Mouse (Mus musculus) spleen, postnatal 0 days (tissue): ENCODE results near the gene Golph3. TPM values are rescaled to one million over a fixed set of nuclear protein-coding genes. Genes with fewer than 3 reads are reported as not detected.

Source experiments
- polyA plus RNA-seq: library from polyadenylated mRNA; unstranded; fragments of >200 nt; fragmentation: Nextera tagmentation; extraction: Ambion mirVana; gene quantifications from 2 replicates; pipeline ENCODE4 v1.2.1, GENCODE M21; 2015

Golph3 gene
- 52.0 and 52.5 TPM in 2 replicates for polyA plus RNA-seq

DNA sequence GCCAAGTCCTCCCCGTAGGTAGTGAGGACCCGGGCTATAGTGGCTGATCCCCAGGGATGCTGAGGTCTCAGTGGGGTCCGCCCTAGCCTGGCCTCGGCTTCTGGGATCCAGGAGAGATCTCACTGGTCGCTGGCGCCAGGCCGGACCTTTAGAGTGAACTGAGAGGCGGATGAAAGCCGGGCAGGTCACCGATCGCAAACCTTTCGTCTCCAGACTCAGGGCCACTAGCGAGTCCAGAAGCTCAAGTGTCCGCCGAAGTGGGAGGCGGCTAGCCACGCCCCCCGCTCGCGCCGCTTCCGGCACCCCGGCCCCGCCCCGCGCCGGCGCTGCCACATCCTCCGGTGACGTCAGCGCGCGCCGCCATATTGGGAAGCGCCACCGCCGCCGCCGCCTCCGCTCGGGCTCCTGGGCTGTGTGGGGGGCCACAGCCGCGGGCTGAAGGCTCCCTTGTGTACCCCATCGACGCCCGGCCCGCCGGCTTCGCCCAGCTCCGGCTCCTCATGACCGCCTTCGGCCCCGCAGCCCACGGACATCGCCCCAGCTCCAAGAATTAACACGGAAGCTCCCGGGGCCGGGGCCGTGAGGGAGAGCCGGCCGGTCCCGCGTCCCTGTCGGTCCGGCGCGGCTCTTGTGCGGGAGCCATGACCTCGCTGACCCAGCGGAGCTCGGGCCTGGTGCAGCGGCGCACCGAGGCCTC is at the start of gene Golph3:
Gene Golph3, plus strand, starts transcription at position 360 of the 697 bp plus-strand sequence.

DNA sequence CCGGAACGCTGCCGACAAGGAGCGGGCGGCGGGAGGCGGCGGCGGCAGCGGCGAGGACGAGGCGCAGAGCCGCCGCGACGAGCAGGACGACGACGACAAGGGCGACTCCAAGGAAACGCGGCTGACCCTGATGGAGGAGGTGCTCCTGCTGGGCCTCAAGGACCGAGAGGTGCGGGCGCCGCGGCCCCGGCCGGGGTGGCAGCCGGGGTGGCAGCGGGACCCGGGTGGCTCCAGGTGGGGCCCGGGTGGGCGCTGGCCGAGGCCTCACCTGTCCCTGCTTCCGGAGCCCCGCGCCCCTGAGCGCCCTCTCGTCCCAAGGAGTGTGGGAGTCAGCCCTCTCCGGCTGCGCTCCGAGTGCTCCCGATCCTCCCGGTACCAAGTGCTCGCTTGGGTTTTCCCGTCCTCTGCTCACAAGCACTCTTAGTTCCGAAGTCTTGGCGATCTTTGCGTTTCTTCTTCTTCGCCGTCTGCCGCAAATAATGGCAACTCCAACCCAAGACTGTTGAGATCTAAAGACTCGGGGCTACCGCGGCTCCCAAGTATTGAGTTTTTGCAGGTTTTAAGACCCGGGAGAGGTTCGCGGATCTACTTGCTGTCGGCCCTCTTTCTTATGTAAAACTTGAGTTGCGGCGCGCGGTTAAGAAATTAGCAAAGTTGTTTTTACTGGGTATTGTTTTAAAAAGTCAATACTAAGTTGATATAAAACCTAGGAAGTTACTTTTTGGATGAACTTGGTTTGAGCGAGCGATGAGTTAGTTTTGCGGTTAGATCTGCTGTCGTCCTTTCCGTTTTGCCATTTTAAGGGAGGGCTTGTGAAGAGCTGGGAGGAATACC is 755 bp downstream of the Golph3 start, which contains the start of gene 1810049J17Rik:
Gene 1810049J17Rik, minus strand, starts transcription at position 112 of the 834 bp plus-strand sequence.

Other genes starting within 250 kb of the Golph3 start
- gene Zfr, start 203.6 kb upstream of the Golph3 start, polyA plus RNA-seq = 43.3 and 49.6 TPM in 2 replicates
- 6.3 and 7.7 TPM in 2 replicates for gene Mtmr12, start 116.4 kb upstream of the Golph3 start, polyA plus RNA-seq
- gene 1810049J17Rik, start 449 bp downstream of the Golph3 start, polyA plus RNA-seq = 1.0 and 1.7 TPM in 2 replicates